Mouse (Mus musculus): ENCODE measurements around the gene Smg7. TPM values are rescaled to one million over a fixed set of nuclear protein-coding genes. Genes with fewer than 3 reads are reported as not detected.

Smg7 gene
- total RNA-seq, 1 experiment from 2014 or later: 41.9 TPM

Other genes starting within 250 kb of the Smg7 start
- not detected in 2 replicates for gene Apobec4, start 152.1 kb downstream of the Smg7 start, total RNA-seq (2017)
- 8.7 and 9.5 TPM in 2 replicates for gene Rgl1, start 136.3 kb downstream of the Smg7 start, total RNA-seq (2017)
- 101 and 118 TPM in 2 replicates for gene Arpc5, start 136.1 kb downstream of the Smg7 start, total RNA-seq (2017)
- gene Ncf2, start 102.5 kb downstream of the Smg7 start, total RNA-seq (2017): 70.1 and 77.4 TPM in 2 replicates
- gene Nmnat2, start 52.3 kb upstream of the Smg7 start, total RNA-seq (2017): 0.09 TPM in 1 of 2 replicates, not detected in the other